Mouse (Mus musculus): ENCODE measurements around the gene Guf1.

DNA sequence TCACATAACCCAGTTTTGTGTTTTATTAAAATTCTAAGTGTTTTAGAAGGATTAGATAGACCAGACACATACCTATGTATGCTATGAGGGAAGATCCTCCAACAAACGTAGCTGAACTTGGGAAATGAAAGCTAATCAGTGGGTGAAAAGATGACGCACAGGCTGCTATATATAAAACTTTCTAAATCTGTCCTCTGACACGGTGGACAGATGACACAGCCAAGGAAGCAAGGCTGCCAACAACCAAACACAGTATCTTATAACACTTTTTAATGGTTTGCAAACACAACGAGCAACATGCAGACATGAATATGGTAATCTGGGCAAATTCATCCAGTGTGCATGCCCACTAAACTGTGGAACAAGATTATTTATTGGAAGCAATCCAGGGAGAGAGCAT, 14.2 kb upstream of the Guf1 start, which contains the start of gene Yipf7:
- TF ChIP-seq POLR2A (IDR thresholded peaks at IDR 0.05; ENCODE audit: insufficient read length, low read depth) (no peak), SRF (IDR thresholded peaks at IDR 0.05; ENCODE audit: control insufficient read depth, insufficient read length, low read depth) (no peak), REST (IDR thresholded peaks at IDR 0.05; ENCODE audit: insufficient read depth, insufficient read length) (no peak)

Measured in myocyte (in vitro differentiated cells).